Mouse (Mus musculus): Measurements from ENCODE around the gene Srrm3. TPM values are rescaled to one million over a fixed set of nuclear protein-coding genes. Genes with fewer than 3 reads are reported as not detected.

The Srrm3 gene
- polyA plus RNA-seq, 1 experiment: 0.12 TPM

DNA sequence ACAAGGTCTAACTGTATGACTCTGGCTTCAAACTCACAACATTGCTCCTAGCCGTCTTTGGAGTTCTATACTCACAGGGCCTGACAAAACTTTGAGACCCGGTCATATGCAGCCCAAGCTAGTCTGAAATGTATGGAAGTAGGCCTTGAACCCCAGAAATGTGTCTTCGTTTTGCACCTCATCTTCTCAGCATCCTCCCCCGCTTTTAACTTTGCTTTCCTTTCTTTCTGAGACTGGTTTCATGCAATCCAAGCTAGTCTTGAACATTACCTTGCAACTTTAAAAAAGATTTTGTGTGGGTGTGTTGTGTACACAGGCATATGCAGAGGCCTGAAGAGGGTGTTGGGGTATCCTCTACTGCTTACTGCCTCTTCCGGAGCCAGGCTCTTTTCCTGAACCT lies 97.6 kb downstream of the Srrm3 start:
- Histone ChIP-seq H3K27ac (ENCODE audit: control insufficient read depth, insufficient read depth, low read depth, low read length) (no peak overlapping the region), H3K4me3 (ENCODE audit: control insufficient read depth, low read depth, low read length) (no peak overlapping the region)
- TF ChIP-seq CTCF (IDR thresholded peaks at IDR 0.05; ENCODE audit: control insufficient read depth, insufficient read depth, insufficient replicate concordance, low read depth, low read length): no peak
- no peak for TF ChIP-seq POLR2A (IDR thresholded peaks at IDR 0.05; ENCODE audit: control insufficient read depth, low read depth, low read length)

GRCm38 (mm10) chr5:135905320-135906225 lies 98.9 kb downstream of the Srrm3 start:
- H3K36me3 ChIP-seq (ENCODE audit: control insufficient read depth, insufficient read depth, low read length): no peaks in the 10 kb centered on the region

More for the DNA sequence above, 97.6 kb downstream of the Srrm3 start:
- peaks cover 3% of the 10 kb centered on the region for H3K4me1 ChIP-seq (ENCODE audit: control insufficient read depth, insufficient read depth, low read length)
- H3K36me3 ChIP-seq (ENCODE audit: control insufficient read depth, insufficient read depth, low read length): no peaks in the 10 kb centered on the region
- no peaks in the 10 kb centered on the region for H3K27me3 ChIP-seq (ENCODE audit: control insufficient read depth, insufficient read depth, low read length)

DNA sequence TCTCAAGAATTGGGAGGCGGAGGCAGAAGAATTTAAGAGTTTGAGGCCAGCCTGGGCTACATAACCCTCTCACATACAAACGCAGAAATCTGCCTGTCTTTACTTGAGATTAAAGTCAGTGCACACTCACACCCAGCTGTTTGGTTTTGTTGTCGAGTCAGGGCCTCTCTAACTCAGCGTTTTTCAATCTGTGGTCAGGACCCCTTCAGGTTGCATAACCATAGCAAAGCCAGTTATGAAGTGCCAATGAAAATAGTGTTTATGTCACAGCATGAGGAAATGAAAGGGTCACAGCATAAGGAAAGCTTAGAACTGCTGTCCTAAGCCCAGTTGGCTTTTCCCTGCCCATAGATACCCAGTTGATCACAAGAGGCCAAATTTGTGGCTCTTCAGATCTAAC lies 100.2 kb downstream of the Srrm3 start:
- Histone ChIP-seq H3K36me3 (ENCODE audit: control insufficient read depth, insufficient read depth, low read length) (peaks cover 1% of the 10 kb centered on the region; the same call in 1 of the 2 replicates), H3K27ac (ENCODE audit: control insufficient read depth, insufficient read depth, low read depth, low read length) (no peak overlapping the region), H3K4me1 (ENCODE audit: control insufficient read depth, insufficient read depth, low read length) (peaks cover 3% of the 10 kb centered on the region), H3K4me3 (ENCODE audit: control insufficient read depth, low read depth, low read length) (no peak overlapping the region), H3K27me3 (ENCODE audit: control insufficient read depth, insufficient read depth, low read length) (no peaks in the 10 kb centered on the region)
- TF ChIP-seq CTCF (IDR thresholded peaks at IDR 0.05; ENCODE audit: control insufficient read depth, insufficient read depth, insufficient replicate concordance, low read depth, low read length): no peak
- no peak for TF ChIP-seq POLR2A (IDR thresholded peaks at IDR 0.05; ENCODE audit: control insufficient read depth, low read depth, low read length)

More at GRCm38 (mm10) chr5:135905320-135906225, 98.9 kb downstream of the Srrm3 start:
- Histone ChIP-seq H3K4me3 (ENCODE audit: control insufficient read depth, low read depth, low read length) (no peak overlapping the region), H3K27me3 (ENCODE audit: control insufficient read depth, insufficient read depth, low read length) (no peaks in the 10 kb centered on the region), H3K27ac (ENCODE audit: control insufficient read depth, insufficient read depth, low read depth, low read length) (no peak overlapping the region), H3K4me1 (ENCODE audit: control insufficient read depth, insufficient read depth, low read length) (peaks cover 3% of the 10 kb centered on the region)
- no peak for TF ChIP-seq POLR2A (IDR thresholded peaks at IDR 0.05; ENCODE audit: control insufficient read depth, low read depth, low read length)
- no peak for TF ChIP-seq CTCF (IDR thresholded peaks at IDR 0.05; ENCODE audit: control insufficient read depth, insufficient read depth, insufficient replicate concordance, low read depth, low read length)

DNA sequence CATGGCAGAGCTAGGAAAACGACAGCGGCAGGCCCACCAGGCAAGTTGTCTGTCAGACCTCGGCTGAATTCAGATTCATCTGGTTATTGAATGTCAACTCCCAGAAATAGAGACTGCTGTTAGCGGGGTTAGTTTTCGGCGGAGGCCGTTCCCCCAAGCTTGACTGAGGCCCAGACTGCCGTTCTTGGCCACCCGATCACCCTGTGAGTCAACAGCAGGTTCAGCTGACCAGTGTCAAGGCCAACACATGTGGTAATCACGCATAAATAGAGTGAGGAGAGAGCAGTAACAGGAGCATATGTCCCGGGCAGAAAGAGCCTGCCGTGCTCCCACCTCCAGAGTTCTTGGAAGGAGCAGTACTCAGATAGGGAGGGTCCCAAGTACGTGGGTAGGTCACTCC lies 100.6 kb downstream of the Srrm3 start:
- H3K4me1 ChIP-seq (ENCODE audit: control insufficient read depth, insufficient read depth, low read length): peaks cover 3% of the 10 kb centered on the region
- H3K27ac ChIP-seq (ENCODE audit: control insufficient read depth, insufficient read depth, low read depth, low read length): no peak overlapping the region
- H3K27me3 ChIP-seq (ENCODE audit: control insufficient read depth, insufficient read depth, low read length): no peaks in the 10 kb centered on the region
- H3K36me3 ChIP-seq (ENCODE audit: control insufficient read depth, insufficient read depth, low read length): peaks cover 1% of the 10 kb centered on the region; the same call in 1 of the 2 replicates
- no peak overlapping the region for H3K4me3 ChIP-seq (ENCODE audit: control insufficient read depth, low read depth, low read length)
- no peak for TF ChIP-seq CTCF (IDR thresholded peaks at IDR 0.05; ENCODE audit: control insufficient read depth, insufficient read depth, insufficient replicate concordance, low read depth, low read length)
- no peak for TF ChIP-seq POLR2A (IDR thresholded peaks at IDR 0.05; ENCODE audit: control insufficient read depth, low read depth, low read length)

- Histone ChIP-seq H3K4me3 (ENCODE audit: control insufficient read depth, low read depth, low read length) (no peak overlapping the region), H3K4me1 (ENCODE audit: control insufficient read depth, insufficient read depth, low read length) (peaks cover 3% of the 10 kb centered on the region), H3K27ac (ENCODE audit: control insufficient read depth, insufficient read depth, low read depth, low read length) (no peak overlapping the region), H3K36me3 (ENCODE audit: control insufficient read depth, insufficient read depth, low read length) (peaks cover 1% of the 10 kb centered on the region; the same call in 1 of the 2 replicates), H3K27me3 (ENCODE audit: control insufficient read depth, insufficient read depth, low read length) (no peaks in the 10 kb centered on the region)
- TF ChIP-seq CTCF (IDR thresholded peaks at IDR 0.05; ENCODE audit: control insufficient read depth, insufficient read depth, insufficient replicate concordance, low read depth, low read length) (no peak), POLR2A (IDR thresholded peaks at IDR 0.05; ENCODE audit: control insufficient read depth, low read depth, low read length) (no peak)
Observed at GRCm38 (mm10) chr5:135908185-135908584, 101.5 kb downstream of the Srrm3 start.

DNA sequence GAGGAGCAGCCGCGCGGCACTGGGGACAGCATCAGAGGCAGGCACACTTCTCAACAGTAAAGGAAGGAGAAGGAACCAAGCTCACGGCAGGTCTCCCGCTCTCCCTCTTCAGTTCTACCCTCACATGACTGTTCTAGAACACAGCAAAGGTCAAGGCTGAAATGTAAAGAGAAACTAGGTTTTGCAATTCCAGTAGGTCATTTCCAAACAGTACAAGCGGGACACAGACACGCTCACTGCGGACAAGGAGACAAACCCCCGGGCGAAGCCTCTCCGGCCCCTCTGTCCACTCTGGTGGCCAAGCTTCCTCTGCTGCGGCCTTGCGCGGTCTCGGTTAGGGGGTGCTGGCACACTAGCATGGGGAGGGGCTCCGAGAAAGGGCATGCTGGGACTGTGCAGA lies 102.3 kb downstream of the Srrm3 start:
- TF ChIP-seq CTCF (IDR thresholded peaks at IDR 0.05; ENCODE audit: control insufficient read depth, insufficient read depth, insufficient replicate concordance, low read depth, low read length): no peak
- TF ChIP-seq POLR2A (IDR thresholded peaks at IDR 0.05; ENCODE audit: control insufficient read depth, low read depth, low read length): no peak
- Histone ChIP-seq H3K27ac (ENCODE audit: control insufficient read depth, insufficient read depth, low read depth, low read length) (no peak overlapping the region), H3K36me3 (ENCODE audit: control insufficient read depth, insufficient read depth, low read length) (peaks cover 1% of the 10 kb centered on the region; the same call in 1 of the 2 replicates), H3K27me3 (ENCODE audit: control insufficient read depth, insufficient read depth, low read length) (no peaks in the 10 kb centered on the region), H3K4me3 (ENCODE audit: control insufficient read depth, low read depth, low read length) (no peak overlapping the region), H3K4me1 (ENCODE audit: control insufficient read depth, insufficient read depth, low read length) (no peaks in the 10 kb centered on the region)

DNA sequence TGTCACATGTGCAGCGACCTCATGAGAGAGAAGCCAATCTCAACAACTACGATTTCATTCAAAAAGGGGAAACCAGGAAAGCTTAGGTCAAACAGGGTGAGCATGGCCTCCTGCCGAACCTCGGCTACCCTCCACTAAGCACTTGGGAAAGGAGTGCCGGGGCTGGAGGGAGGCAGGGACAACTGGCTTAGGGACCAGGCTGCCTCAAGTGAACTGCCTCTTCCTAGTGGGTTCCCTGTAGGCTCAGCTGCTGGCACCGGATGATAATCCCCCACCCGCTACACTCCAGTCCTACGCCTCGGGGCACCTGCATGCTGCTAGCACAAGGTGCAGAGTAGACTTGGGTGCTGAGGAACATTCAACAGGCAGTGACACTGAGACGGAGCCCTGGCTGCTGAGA lies 103.0 kb downstream of the Srrm3 start:
- Histone ChIP-seq H3K36me3 (ENCODE audit: control insufficient read depth, insufficient read depth, low read length) (peaks cover 1% of the 10 kb centered on the region; the same call in 1 of the 2 replicates), H3K4me1 (ENCODE audit: control insufficient read depth, insufficient read depth, low read length) (no peaks in the 10 kb centered on the region), H3K27me3 (ENCODE audit: control insufficient read depth, insufficient read depth, low read length) (no peaks in the 10 kb centered on the region), H3K27ac (ENCODE audit: control insufficient read depth, insufficient read depth, low read depth, low read length) (no peak overlapping the region), H3K4me3 (ENCODE audit: control insufficient read depth, low read depth, low read length) (no peak overlapping the region)
- TF ChIP-seq CTCF (IDR thresholded peaks at IDR 0.05; ENCODE audit: control insufficient read depth, insufficient read depth, insufficient replicate concordance, low read depth, low read length) (no peak), POLR2A (IDR thresholded peaks at IDR 0.05; ENCODE audit: control insufficient read depth, low read depth, low read length) (no peak)
